Mouse (Mus musculus) frontal cortex, postnatal 36 days (tissue): ENCODE data around the gene Zfp428.

ENCODE experiments used
- DNase-seq, 2 experiments: peaks; one replicate each; pipeline ENCODE4 v3.0.0; 2022; ENCODE audit warnings: low spot score in 2 of 2

Zfp428 gene

DNA sequence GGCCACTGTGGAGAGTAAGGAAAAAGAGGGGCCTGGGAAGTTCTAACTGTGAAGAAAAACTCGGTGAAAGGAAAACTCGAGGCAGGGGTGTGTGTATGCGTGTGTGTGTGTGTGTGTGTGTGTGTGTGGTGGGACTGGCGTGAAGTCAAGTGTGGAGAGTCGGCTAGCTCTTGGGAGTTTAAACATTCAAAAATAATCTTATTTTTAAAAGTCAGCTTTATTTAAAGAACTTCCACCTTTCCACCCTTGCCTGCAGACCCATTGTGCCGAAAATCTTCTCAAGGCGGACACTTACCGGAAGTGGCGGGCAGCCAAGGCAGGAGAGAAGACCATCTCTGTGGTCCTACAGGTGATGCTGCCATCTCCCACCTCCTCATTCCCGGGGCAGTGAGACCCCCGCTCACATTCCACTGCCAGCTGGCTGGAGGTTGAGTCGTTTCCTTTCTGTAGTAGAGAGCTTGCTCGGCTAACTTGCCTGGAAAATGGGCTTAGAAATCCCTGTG, 40.8 kb downstream of the Zfp428 start:
- DNase-seq: no peak

DNA sequence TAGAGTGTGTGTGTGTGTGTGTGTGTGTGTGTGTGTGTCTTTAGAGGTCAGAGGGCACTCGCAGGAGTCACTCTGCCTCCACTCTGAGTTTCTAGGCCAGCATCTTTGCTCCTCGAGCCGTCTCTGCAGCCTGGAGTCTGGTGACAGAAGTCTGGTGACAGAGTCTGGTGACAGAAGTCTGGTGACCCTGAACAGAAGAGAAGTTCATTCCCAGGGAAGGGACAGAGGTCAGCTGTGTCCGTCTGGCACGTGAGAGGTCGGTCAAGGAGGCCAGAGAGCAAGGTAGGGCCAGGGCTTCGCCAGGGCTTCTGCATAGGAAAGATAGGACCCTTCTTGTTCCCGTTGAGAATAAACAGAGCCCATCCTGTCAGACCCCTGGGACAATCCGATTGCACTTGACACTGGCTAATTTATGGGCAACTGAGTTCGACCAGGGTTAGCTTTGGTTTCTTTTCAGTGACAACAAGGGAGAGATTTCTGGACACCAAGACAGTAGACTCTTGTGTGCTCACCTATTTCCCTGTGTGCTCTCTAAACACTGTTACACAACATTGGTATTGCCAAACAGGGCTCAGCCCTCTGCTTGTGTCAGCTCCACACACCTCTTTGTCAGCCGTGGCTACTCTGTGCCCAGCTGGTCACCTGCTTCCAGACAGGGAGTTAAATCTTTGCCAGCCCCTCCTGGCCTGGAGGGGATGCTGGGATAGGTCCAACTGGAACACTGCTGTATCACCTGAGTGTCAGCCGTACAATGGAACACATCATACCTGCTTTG, 45.4 kb downstream of the Zfp428 start:
- no peak for DNase-seq

DNA sequence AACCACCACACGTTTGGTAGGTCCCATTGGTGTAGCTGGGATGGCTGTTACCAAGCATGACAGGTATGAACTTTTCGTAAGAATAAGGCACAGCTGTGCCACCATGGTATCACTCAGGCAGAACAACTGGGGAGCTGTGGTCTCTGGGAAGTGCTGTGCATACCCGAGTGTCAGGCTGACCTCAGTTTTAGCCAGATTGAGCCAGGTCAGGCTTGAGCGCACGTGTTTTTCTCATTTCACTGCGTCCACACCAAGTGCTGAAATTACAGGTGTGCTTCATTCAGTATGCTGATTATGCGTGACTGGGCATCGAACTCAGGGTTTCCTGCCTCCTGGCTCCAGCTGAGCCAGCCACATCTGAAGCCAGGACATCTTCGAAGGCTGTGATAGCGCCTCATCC, 49.0 kb downstream of the Zfp428 start:
- no peak for DNase-seq

DNA sequence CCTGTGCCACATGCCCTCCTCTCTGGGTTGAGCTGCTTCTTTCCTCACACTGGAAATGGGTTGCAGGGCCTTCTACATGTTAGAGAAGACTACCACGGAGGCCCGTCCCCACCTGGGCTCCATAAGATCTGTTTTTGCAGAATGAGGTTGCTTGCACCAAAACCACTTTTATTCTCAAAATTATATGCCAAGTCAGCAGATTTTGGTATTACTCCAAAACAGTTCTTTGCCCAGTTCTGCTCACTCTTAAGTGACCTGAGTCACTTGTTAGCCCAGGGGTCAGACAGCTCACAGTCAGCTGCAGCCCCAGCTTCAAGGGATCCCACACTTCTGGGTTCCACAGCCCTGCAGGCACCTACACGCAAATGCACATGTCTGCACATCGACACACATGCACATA, 54.6 kb downstream of the Zfp428 start:
- DNase-seq: no peak

DNA sequence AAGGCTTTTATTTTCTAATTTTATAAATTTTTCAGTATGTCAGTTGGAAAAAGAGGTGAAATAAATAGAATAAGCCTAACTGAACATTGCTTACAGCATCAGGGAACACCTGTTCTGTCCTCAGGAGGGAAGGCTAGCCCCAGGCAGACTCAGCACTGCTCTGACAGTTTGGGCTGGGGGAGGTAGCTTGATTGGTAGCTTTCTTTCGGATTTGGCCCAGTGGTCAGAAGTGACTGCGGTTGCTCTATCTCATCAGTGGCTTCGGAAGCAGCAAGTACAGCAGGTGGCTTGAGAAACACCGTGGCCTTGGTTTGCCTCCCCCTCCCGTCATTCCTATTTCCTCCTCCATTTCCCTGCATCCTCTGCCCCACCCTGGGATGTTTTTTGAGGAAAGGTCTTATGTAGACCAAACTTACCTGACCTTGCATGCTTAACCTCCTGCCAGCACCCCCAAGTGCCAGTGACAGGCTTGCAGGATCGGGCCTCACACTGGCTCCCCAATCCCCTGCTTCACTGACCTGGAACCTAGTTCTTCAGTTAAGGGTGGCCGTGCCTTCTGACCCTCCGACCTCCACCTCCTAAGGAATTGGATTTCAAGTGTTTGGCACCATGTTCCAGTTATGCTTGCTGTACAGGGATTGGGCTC, 56.5 kb downstream of the Zfp428 start:
- DNase-seq: no peak

DNA sequence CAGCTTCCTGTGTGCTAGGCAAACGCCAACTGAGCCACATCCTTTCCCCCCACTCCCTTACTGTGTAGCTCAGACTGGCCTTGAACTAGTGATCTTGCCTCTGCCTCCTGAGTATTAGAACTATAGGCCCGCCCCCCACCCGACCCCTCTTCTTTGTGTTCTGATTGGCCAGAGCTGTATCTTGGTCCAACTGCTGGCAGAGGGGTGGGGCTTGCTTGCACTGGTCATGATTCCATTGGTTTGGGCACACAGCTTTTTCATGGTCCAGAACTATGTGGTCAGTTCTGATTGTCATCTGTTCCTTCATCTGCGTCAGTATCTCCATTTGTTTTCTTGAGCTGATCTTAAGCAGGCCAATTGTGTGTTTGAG, 57.0 kb downstream of the Zfp428 start:
- no peak for DNase-seq

DNA sequence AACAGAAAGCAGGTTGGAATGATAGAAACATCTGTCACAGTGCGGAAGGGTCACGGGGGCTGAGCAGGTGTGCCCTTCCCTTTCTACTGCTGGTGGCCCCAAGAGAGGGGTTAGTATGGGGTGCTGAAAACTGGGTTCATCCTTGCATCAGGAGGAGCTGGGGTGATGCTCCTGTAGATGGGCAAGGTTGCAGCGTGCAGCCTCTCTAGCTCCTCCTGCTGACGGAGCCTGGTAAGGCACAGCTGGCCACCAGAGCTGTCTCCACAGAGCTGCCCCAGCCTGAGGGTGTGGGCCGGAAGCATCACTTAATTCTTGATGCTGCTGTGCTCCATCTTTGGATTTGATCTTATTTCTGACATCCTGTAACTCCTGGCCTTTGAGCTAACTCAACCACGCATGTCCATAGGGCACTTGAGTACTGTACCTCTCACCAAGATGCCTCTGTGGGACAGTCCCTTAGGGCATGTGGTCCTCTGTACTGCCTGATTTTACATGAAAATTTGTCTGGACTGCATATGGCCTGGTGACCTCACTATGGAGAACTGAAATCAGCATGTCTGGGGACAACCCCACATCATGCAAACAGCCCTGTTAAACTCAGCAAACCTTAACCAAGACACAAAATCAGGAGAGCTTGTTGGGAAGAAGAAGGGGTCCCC, 57.9 kb downstream of the Zfp428 start:
- peak; percentile 51 to 74 for DNase-seq
